Mouse (Mus musculus) lung, adult 2 months (tissue): ENCODE results near the gene Irs3. TPM values are rescaled to one million over a fixed set of nuclear protein-coding genes. Genes with fewer than 3 reads are reported as not detected.
A peak's percentile ranks its signal among the peaks of the same experiment; 100 is the strongest.
"Not testable (repeated sequence)": the region's sequence is repeated elsewhere in the genome, so short reads cannot be mapped to it uniquely, and the experiment has no call there.

Experiments used
- DNase-seq: peaks from one replicate; pipeline ENCODE4 v3.0.0; 2022
- H3K4me1 ChIP-seq: fragments of 200-500 bp; 2 replicates; pipeline ENCODE4 v1.6.1; 2011; ENCODE audit warnings: low read length; ENCODE audit not compliant: control insufficient read depth, insufficient read depth
- H3K4me3 ChIP-seq: fragments of 200-500 bp; replicated peaks from 2 replicates; pipeline ENCODE3; 2011; ENCODE audit warnings: low read depth, mild to moderate bottlenecking, control low read depth, low read length; ENCODE audit errors: extremely low read depth
- CTCF ChIP-seq: fragments of 200-500 bp; IDR thresholded peaks from 2 replicates; pipeline ENCODE4 v1.5.1; 2011; ENCODE audit warnings: mild to moderate bottlenecking, low read length, control low read depth; ENCODE audit not compliant: insufficient read depth
- POLR2A ChIP-seq: fragments of 200-500 bp; IDR thresholded peaks from 2 replicates; pipeline ENCODE4 v1.6.1; 2011; ENCODE audit warnings: low read depth, mild to moderate bottlenecking, control low read depth, low read length, borderline replicate concordance; ENCODE audit errors: extremely low read depth
- WGBS: fragments of 180-500 bp; shearing (Covaris S2); methylation state at CpG from one replicate; pipeline ENCODE4 v1.1.7; 2018; 5-methylcytosine and 5-hydroxymethylcytosine counted together
- polyA plus RNA-seq: library from polyadenylated mRNA; depleted of rRNA; stranded (reverse); fragments of >200 nt; gene quantifications from 2 replicates; pipeline ENCODE4 v1.2.3, GENCODE M21; 2012

The Irs3 gene
- polyA plus RNA-seq, 1 experiment, result 3.6 TPM

DNA sequence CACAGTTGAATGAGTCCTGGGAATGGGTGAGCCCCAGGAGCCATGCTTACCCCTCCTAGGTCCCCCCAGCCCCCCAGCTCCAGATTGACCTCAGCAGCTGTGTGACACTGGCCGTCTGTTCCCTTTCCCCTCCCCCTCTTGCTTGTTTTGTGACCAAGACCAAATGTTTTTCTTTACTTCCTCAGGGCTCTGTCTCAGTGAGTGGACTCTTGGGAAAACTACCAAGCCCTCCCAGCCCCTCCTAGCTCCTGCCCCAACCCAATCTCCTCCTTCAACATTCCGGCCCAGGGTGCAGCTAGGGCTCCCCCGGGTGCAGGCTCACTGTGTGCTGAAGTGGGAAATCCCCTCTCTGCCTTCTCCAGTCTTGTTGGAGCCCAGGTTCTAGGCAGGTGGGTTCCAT, 14.9 kb downstream of the Irs3 start:
- Histone ChIP-seq H3K4me3 (peak overlapping the region; percentile 24), H3K4me1 (peaks cover 3% of the 10 kb centered on the region; the same call in 1 of the 2 replicates)
- WGBS, result 7% methylated on average over 3 of the region's 3 CpGs
- DNase-seq, result peak; percentile 38
- TF ChIP-seq POLR2A (no peak), CTCF (no peak)

DNA sequence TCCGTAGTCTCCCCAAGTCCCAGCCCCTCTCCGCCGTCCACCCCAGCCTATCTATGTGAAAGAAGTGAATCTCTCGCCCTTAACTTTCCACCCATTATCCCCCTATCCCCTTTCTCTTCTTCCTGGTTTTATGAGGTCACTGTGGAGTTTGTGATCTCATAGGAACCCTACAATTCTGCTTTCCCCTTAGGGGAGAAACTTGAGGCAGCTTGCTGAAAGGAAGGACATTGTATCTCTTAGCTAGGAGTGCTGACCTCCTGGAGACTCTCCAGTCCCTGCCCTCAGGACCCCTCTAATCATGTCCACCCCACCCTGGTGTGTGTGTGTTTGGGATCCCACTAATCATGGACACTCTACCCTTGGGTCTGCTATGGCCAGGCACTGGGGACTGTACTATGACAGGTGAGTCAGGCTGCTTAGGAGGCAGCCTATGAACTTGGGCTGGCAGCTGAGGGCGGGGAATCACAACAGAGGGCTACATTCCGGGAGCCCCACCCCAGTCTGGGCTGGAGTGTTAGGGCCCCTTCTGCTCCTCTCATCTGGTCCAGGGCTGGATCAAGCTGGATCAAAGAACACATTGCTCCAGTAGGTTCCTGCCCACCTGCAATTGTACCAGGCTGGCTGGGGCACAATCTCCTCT, 15.5 kb downstream of the Irs3 start:
- DNase-seq, result peak; percentile 53
- Histone ChIP-seq H3K4me1 (peaks cover 3% of the 10 kb centered on the region; the same call in 1 of the 2 replicates), H3K4me3 (peak overlapping the region; percentile 93)
- TF ChIP-seq CTCF, result no peak
- TF ChIP-seq POLR2A, result peak; percentile 55; the same call in 1 of the 2 replicates
- 14% methylated on average over 6 of the region's 6 CpGs for WGBS

DNA sequence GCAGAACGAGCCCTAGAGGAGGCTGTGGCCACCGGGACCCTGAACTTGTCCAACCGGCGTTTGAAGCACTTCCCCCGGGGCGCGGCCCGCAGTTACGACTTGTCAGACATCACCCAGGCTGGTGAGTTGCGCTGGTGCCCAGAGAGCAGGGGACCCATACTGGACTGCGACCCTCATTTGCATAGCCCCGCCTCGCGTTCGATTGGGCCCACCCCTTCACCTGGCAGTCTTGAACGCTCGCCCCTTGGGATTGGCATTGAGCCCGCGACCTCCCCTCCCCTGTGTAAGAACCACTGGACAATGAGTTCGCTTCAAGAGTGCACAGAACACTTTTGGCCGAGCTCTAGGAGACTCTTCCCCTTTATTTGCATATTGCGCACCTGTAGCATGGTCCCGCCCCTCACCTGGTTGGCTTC, 16.2 kb downstream of the Irs3 start:
- WGBS, result under 1% methylated on average over 23 of the region's 23 CpGs
- peak overlapping the region; percentile 93 for H3K4me3 ChIP-seq
- H3K4me1 ChIP-seq, result peaks cover 3% of the 10 kb centered on the region; the same call in 1 of the 2 replicates
- peak; percentile 79 for DNase-seq
- TF ChIP-seq POLR2A, result no peak
- TF ChIP-seq CTCF, result no peak

DNA sequence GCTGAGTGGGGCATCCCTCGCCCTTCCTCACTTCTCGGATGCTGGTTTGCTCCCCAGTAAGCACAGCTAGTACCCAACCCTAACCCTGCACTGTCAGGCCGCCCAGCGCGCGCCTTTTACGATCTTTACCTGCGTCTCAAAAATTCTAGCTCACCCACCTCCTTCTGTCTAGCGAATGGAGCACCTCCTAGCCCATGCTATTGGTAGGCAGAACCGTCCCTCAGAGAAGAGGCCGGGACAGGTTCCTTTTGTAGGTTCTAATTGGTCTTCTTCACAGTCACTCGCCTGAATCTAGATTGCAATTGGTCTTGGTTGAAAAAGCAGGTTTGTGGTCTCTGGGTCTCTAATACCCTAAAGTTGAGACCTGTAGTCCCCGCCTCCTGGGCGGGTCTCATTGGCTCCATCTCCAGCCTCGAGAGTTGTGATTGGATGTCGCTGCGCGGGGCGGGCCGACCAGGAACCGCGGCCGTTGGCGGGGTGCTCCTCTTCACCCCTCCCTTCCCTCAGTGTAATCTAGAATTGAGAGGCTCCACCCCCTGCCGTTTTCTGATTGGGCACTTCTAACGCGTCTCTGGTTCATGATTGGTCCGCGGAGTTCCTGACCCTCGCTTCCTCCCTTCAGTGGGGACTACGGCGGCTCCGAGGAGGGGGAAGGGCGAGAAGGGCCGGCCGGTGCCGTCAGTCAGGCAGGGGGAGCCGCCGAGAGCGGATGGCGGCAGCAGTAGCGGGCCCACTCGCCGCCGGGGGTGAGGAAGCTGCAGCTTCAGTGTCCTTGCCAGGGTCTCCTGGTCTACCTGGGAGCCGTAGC, 16.8 kb downstream of the Irs3 start, which contains the start of the genes Fbxo24, Lrch4 and Gm20605:
TSS of gene Fbxo24 (minus strand) at position 505 of the 808 bp plus-strand sequence.
TSS of gene Lrch4 (plus strand) at position 624 of the 808 bp plus-strand sequence.
TSS of gene Gm20605 (plus strand) at position 678 of the 808 bp plus-strand sequence.
- TF ChIP-seq CTCF (no peak), POLR2A (peak; percentile 96)
- Histone ChIP-seq H3K4me3 (peak within 1 kb of the TSS; percentile 95), H3K4me1 (peaks cover 3% of the 10 kb centered on the region; the same call in 1 of the 2 replicates)
- peak; percentile 96 for DNase-seq
- WGBS, result under 1% methylated on average over 46 of the region's 46 CpGs

DNA sequence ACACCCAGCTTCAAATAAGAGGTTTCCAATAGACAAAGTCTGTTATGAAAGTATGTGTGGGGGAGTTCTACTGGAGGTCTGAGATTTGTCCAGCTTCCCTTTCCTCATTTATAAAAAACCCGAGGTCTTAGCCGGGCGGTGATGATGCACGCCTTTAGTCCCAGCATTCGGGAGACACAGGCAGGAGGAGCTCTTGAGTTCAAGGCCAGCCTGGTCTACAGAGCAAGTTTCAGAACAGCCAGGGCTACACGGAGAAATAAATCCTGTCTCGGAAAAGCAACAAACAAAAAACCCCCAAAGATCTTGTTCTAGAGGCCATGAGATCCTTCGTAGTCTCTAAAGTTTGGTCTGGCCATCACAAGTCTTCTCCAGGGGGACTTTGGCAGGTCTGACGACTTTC, 17.5 kb downstream of the Irs3 start:
- peak; percentile 9; the same call in 1 of the 2 replicates for TF ChIP-seq POLR2A
- no peak for TF ChIP-seq CTCF
- DNase-seq, result no peak
- H3K4me1 ChIP-seq, result peaks cover 3% of the 10 kb centered on the region; the same call in 1 of the 2 replicates
- peak overlapping the region; percentile 95 for H3K4me3 ChIP-seq
- WGBS, result under 1% methylated on average over 9 of the region's 9 CpGs

DNA sequence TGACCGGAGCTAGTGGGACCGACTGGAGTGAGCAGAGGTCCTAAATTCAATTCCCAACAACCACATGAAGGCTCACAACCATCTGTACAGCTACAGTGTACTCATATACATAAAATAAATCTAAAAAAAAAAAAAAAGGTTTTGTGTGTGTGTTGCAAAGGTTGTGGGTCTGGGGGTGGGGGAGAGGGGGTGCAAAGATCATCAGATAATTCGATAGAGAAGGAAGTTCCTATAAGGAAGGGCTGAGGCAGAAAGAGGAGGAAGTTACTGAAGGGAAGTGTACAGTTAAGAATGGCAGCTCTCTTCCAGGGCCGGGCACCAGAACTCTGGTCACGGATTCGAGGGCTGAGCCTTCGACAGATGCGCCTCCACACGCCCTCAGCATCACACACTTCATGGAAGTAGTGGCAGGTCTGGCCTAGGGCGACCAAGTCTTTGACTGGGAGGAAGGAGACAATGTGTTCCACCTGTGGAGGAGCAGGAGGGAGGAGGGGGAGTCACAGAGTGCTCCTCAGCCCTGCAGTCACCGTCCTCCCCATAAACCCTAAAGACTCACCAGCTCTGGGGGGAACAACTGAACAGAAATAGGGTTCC, 21.5 kb downstream of the Irs3 start:
- DNase-seq, result no peak
- TF ChIP-seq POLR2A, result no peak
- TF ChIP-seq CTCF, result no peak
- H3K4me1 ChIP-seq, result no peaks in the 10 kb centered on the region
- no peak overlapping the region for H3K4me3 ChIP-seq
- WGBS, result 71% methylated on average over 11 of the region's 11 CpGs

DNA sequence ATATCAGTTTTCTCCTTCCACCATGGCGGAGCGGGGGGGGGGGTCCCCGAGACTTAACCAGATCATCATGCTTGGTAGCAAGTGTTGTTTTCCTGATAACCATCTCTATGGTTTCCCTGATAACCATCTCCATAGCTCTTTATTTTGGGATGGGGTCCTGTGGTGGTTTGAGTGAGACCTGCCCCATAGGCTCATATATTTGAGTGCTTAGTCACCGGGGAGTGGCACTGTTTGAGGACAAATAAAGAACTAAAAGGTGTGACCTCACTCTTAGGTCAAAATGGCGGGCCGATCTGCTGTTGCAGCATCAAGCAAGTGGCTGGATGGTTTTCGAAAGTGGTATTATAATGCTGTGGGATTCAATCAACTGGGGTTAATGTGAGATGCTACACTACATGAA, 30.2 kb downstream of the Irs3 start:
- 74% methylated on average over 7 of the region's 7 CpGs for WGBS
- TF ChIP-seq CTCF (no peak), POLR2A (no peak)
- DNase-seq, result no peak
- no peak overlapping the region for H3K4me3 ChIP-seq
- H3K4me1 ChIP-seq, result peaks cover 7% of the 10 kb centered on the region; the same call in 1 of the 2 replicates

DNA sequence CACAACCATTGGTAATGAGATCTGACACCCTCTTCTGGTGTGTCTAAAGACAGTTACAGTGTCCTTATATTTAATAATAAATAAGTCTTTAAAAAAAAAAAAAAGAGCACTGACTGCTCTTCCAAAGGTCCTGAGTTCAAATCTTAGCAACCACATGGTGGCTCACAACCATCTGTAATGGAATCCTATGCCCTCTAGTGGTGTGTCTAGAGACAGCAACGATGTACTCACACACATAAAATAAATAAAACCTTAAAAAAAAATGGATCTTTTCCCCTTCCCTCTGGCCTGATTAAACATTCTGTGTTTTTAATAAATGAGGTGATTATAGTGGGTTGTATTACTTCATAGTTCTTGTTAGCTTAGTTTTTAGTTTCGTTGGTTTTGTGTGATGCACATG, 30.6 kb downstream of the Irs3 start:
- WGBS, result 73% methylated on average over 2 of the region's 2 CpGs

DNA sequence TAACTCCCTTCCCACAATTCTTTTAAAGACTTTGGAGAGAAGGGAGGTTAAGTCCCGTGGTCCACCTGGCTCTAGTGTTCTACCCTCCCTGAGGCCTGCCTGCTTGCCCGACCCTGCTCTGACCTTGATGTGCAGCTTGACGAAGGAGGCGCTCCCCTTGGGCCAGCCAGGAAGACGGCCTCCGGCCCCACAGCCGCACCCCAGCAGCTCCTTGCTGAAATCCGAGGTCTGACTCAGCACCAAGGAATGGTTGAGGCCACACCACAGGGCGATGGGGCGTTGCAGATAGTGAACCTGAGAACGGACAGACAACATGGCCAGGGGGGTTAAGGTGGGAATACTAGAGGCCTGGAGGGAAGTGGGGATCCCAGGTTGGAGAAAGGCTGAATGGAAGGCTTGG, 32.0 kb downstream of the Irs3 start, which contains the start of gene Pcolce:
TSS of gene Pcolce (minus strand) at position 235 of the 400 bp plus-strand sequence.
- peak; percentile 14; the same call in 1 of the 2 replicates for TF ChIP-seq POLR2A
- TF ChIP-seq CTCF, result no peak
- WGBS, result 50% methylated on average over 11 of the region's 11 CpGs
- no peak within 1 kb of the TSS for H3K4me3 ChIP-seq
- peak; percentile 40 for DNase-seq
- H3K4me1 ChIP-seq, result peaks cover 10% of the 10 kb centered on the region; the same call in 1 of the 2 replicates

More for the DNA sequence above, 30.6 kb downstream of the Irs3 start:
- H3K4me3 ChIP-seq, DNase-seq: not testable (repeated sequence)
- H3K4me1 ChIP-seq, result peaks cover 10% of the 10 kb centered on the region; the same call in 1 of the 2 replicates
